7 mouse cellular contexts compared by ENCODE assay signal in the genomic region with DNA sequence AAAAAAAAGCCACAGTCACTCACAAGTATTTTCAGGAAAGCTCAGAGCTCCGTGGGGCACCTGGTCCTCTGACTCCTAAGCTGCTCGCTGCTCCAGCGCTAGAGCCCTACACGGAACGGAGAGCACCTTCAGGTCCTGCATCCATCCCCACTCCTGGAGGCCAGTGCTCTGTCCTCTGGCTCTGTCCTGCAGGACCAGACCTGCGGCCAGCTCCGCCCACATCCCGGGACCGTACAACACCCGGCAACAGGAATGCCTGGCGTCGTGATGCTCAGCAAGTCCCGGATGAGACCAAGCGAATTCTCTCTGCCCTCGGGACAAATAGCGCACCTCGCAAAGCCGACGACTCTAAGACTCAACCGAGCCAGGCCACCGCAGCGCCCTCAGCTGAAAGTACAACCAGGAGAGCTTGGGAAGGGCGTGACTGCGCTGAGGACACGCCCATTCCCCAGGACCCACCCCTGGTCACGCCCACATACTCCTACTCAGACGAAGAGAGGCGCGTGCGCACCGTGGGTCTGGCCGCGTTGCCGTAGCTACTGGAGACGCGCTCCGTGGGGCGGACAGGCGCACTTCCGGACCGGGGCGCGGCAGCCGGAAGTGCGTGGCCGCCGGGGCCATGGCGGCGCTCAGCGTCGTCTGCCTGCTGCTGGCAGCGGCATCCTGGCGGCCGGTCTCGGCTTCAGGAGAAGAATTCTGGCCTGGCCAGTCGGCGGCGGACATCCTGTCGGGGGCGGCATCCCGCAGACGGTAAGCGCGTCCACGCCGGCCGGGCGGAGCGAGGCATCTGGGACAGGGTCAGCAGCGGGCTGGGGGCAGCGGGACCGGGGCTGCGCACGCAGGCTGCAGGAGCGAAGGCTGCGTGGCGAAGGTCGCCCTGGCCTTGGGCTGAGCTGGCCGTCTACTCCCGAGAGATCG. TPM values are rescaled to one million over a fixed set of nuclear protein-coding genes. Genes with fewer than 3 reads are reported as not detected.
DNase-seq lines count a peak whose midpoint lies in the region; ATAC-seq lines count a peak whose summit lies in the region.

A gene (plus strand): TSS at position 515 of the 918 bp plus-strand sequence.

- no peaks in the 10 kb centered on the region for H3K9me3 ChIP-seq in intestine, embryonic 15.5 days
- H3K9me3 ChIP-seq in midbrain, embryonic 10.5 days (replicated peaks) = no peaks in the 10 kb centered on the region

- peak; percentile 95 for DNase-seq in adrenal gland, adult 2 months
- DNase-seq in embryo, embryonic 11.5 days (ENCODE audit: low read depth, low spot score) = peak; percentile 97
- DNase-seq in gastrocnemius, postnatal 36 days = peak; percentile 90 to 94
- DNase-seq in left cerebral cortex, postnatal 25 days (ENCODE audit: low spot score in 2 of 2) = peak; percentile 96
- DNase-seq in midbrain, embryonic 10.5 days (ENCODE audit: low spot score) = peak; percentile 98
- peak; percentile 93 for DNase-seq in right cerebral cortex, postnatal 4 days

- under 1% methylated on average over 81 of the region's 81 CpGs for WGBS in intestine, embryonic 15.5 days
- under 1% methylated on average over 81 of the region's 81 CpGs for WGBS in midbrain, embryonic 10.5 days

- peak within 1 kb of the TSS; percentile 88 for H3K27ac ChIP-seq in intestine, embryonic 15.5 days
- H3K27ac ChIP-seq in midbrain, embryonic 10.5 days (replicated peaks) = peak within 1 kb of the TSS; percentile 94

- peak within 1 kb of the TSS; percentile 95 for H3K4me3 ChIP-seq in intestine, embryonic 15.5 days (replicated peaks)
- H3K4me3 ChIP-seq in midbrain, embryonic 10.5 days = peak within 1 kb of the TSS; percentile 95

- intact Hi-C loops in gastrocnemius, postnatal 36 days (cut with DNase I) = no loop called here
- intact Hi-C loops in left cerebral cortex, postnatal 25 days (cut with DNase I) = loop anchor here (5.0 kb wide), 1 partner anchor 422 kb away; no protein-coding TSS in a partner anchor

- peak; percentile 98 for ATAC-seq in intestine, embryonic 15.5 days

- no peaks in the 10 kb centered on the region for H3K27me3 ChIP-seq in intestine, embryonic 15.5 days (replicated peaks)
- no peaks in the 10 kb centered on the region for H3K27me3 ChIP-seq in midbrain, embryonic 10.5 days (ENCODE audit: low read depth, poor library complexity, severe bottlenecking)

- peak within 1 kb of the TSS; percentile 89 for H3K9ac ChIP-seq in intestine, embryonic 15.5 days

- peaks cover 21% of the 10 kb centered on the region for H3K4me1 ChIP-seq in intestine, embryonic 15.5 days (replicated peaks)
- H3K4me1 ChIP-seq in midbrain, embryonic 10.5 days = peaks cover 38% of the 10 kb centered on the region

- H3K4me2 ChIP-seq in intestine, embryonic 15.5 days (replicated peaks) = peak within 1 kb of the TSS; percentile 76

- peaks cover 31% of the 10 kb centered on the region for H3K36me3 ChIP-seq in intestine, embryonic 15.5 days
- H3K36me3 ChIP-seq in midbrain, embryonic 10.5 days = peaks cover 36% of the 10 kb centered on the region

RNA-seq across cellular contexts. Expression of the gene that starts here (rescaled TPM):
- total RNA-seq in adrenal gland, adult 2 months (2021) = 10 to 100 TPM; 73.0 to 87.9 TPM
- polyA plus RNA-seq in adrenal gland, adult 2 months (2012; rRNA removed) = 107 and 117 TPM in 2 replicates
- total RNA-seq in gastrocnemius, postnatal 36 days (2021) = 10 to 100 TPM; 19.9 to 23.2 TPM
- 96.7 and 104 TPM in 2 replicates for polyA plus RNA-seq in intestine, embryonic 15.5 days (2015; fragmentation: Nextera tagmentation; extraction: Ambion mirVana)
- total RNA-seq in left cerebral cortex, postnatal 25 days (2021) = 10 to 100 TPM; 32.8 to 35.9 TPM
- polyA plus RNA-seq in midbrain, embryonic 10.5 days (2016; fragmentation: Nextera tagmentation; extraction: Ambion mirVana) = 80.2 and 82.2 TPM in 2 replicates

Comparison
In these comparisons a context has a peak if more than half of its experiments do, and no peak if none do; other contexts are left out.
1. Peak in every context shown above with its lines: DNase-seq, ATAC-seq, H3K4me3 ChIP-seq and H3K27ac ChIP-seq.